Mouse (Mus musculus): ENCODE measurements around the gene Prrt1. TPM values are rescaled to one million over a fixed set of nuclear protein-coding genes. Genes with fewer than 3 reads are reported as not detected.

Gene Prrt1
- polyA plus RNA-seq, 1 experiment from 2014 or later: not detected

DNA sequence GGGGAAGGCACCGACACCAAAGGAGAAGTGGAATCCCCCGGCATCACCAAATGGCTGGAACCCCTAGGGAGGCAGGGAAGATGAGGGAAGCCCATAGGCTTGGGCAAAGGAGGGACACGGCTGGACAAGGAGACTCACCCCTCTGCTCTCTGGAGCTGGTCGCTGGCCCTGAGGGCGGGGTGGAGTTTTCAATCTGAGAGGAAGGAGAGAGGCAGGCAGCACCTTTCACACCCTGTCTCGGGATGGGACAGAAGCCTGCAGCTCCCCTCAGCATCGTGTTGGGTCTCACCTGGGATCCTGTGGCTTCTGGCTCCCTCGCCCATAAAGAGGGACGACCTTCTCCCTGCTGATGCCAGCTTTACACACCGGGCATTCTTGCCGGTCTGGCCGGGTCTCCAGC, 27.5 kb upstream of the Prrt1 start:
- H3K4me1 ChIP-seq (replicated peaks): peaks cover 70% of the 10 kb centered on the region
- peaks cover 20% of the 10 kb centered on the region for H3K36me3 ChIP-seq (replicated peaks)
- no peaks in the 10 kb centered on the region for H3K9me3 ChIP-seq (replicated peaks)
- no peak for ATAC-seq (ENCODE audit: insufficient read depth)
- H3K27ac ChIP-seq (replicated peaks): no peak overlapping the region
- no peaks in the 10 kb centered on the region for H3K27me3 ChIP-seq
- peak overlapping the region; percentile 89; the same call in 1 of the 2 replicates for H3K4me3 ChIP-seq (replicated peaks)
- 85% methylated on average over 12 of the region's 12 CpGs for WGBS (ENCODE audit: insufficient replicate concordance)
- H3K9ac ChIP-seq: 0 out of 2 replicates have a peak overlapping the region, but pooled peaks have one; percentile 85
- H3K4me2 ChIP-seq: peak overlapping the region; percentile 97

DNA sequence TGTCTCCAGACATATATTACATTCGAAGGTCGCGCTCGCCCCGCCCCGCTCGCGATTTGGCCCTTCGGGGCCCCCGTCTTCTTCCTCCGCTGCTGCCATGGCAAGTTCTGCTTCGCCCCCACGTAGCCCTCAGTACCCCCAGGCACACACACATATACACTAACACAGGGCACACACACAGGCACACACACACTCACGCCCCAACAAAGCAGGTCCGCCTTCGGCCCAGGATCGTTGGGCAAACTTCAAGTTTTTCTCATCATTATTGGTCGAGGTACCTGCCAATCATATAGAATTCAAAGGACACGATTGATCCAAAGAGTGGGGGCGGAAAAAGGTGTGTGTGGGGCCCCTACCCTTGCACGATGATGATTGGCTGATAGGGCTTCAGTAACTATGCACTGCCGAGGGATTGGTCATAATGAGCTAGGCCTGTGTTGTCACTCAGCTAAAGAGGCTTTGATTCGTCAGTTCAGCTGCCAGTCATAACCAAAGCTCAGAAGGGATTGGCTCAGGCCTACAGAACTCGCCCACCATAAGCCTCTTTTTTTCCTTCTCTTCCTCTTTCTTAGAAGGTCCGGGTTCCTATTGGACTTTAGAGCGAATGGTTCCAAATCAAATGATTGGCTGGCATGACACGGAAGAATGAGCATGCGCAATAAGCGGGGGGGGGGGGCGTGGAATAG, 25.8 kb upstream of the Prrt1 start, which contains the start of gene Rnf5:
Gene Rnf5, minus strand, starts transcription at position 316 of the 686 bp plus-strand sequence.
- peaks cover 23% of the 10 kb centered on the region for H3K36me3 ChIP-seq (replicated peaks)
- WGBS (ENCODE audit: insufficient replicate concordance): under 1% methylated on average over 30 of the region's 30 CpGs
- peak; percentile 89 for ATAC-seq (ENCODE audit: insufficient read depth)
- no peaks in the 10 kb centered on the region for H3K9me3 ChIP-seq (replicated peaks)
- peak within 1 kb of the TSS; percentile 89 for H3K27ac ChIP-seq (replicated peaks)
- peak within 1 kb of the TSS; percentile 94 for H3K9ac ChIP-seq
- peak within 1 kb of the TSS; percentile 97 for H3K4me2 ChIP-seq
- peaks cover 71% of the 10 kb centered on the region for H3K4me1 ChIP-seq (replicated peaks)
- H3K4me3 ChIP-seq (replicated peaks): peak within 1 kb of the TSS; percentile 89
- H3K27me3 ChIP-seq: no peaks in the 10 kb centered on the region

DNA sequence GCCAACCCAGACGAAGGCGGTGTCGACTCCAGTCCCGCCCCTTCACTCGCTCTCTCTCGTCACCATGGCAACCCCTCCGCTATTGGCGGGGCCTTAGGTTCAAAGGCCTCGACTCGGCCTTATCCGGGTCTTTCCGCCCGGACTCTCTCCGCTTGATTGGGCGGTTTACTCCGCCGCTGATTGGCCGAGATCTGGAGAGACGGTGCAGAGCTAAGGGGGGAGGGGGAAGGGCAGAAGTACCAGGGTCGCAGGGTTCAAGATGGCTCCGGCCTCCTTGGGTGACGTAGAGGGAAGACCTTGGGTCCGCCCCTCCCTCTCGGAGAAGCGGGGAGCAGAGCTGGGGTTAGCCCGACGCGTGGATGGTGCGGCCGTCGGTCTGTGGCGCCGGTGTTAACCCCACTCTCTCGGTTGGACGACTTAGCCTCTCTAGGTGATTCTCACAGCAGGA, 25.2 kb upstream of the Prrt1 start, which contains the start of gene Agpat1:
Gene Agpat1, plus strand, starts transcription at position 202 of the 448 bp plus-strand sequence.
- WGBS (ENCODE audit: insufficient replicate concordance): 0% methylated on average over 35 of the region's 35 CpGs
- Histone ChIP-seq H3K27me3 (no peaks in the 10 kb centered on the region), H3K4me2 (peak within 1 kb of the TSS; percentile 97), H3K27ac (replicated peaks) (peak within 1 kb of the TSS; percentile 89), H3K9me3 (replicated peaks) (no peaks in the 10 kb centered on the region), H3K4me1 (replicated peaks) (peaks cover 73% of the 10 kb centered on the region), H3K36me3 (replicated peaks) (peaks cover 23% of the 10 kb centered on the region), H3K9ac (peak within 1 kb of the TSS; percentile 94), H3K4me3 (replicated peaks) (peak within 1 kb of the TSS; percentile 89)
- ATAC-seq (ENCODE audit: insufficient read depth): peak; percentile 79

DNA sequence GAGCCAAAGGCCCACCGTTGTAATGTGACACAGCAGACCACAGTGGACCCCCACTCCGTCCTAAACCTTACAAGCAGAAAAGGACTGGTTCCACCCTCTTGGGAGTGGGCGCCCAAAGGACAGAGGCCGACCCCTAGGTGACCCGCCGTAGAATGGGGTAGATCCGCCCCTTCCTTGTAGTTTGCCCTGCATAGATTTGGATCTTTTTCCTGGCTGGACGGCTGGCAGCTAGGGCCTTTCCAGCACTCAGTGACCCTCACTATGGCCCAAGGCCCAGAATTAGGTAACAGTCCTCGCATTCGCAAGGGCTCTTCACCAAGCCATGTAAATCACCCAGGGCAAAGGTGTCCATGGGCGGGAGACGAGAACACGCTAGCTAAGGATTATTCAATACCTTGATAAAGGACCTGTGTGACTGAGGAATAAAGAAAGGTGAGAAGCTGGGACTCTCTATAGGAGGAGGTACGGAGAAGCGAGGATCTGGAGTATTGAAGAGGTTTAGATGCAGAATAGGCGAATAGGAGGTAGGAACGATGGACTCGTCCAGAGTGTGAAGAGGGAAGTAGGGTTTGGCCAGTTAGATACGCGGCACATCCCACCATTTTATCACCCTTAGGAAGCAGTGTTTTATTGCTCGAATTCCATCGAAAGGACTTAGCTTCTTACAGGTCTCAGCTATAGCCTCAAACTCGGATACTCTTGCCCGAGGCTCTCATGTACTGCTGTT, 24.7 kb upstream of the Prrt1 start:
- H3K9ac ChIP-seq: peak overlapping the region; percentile 94
- peak overlapping the region; percentile 89 for H3K4me3 ChIP-seq (replicated peaks)
- H3K36me3 ChIP-seq (replicated peaks): peaks cover 23% of the 10 kb centered on the region
- H3K4me2 ChIP-seq: peak overlapping the region; percentile 97
- ATAC-seq (ENCODE audit: insufficient read depth): no peak
- H3K27ac ChIP-seq (replicated peaks): peak overlapping the region; percentile 89
- no peaks in the 10 kb centered on the region for H3K27me3 ChIP-seq
- no peaks in the 10 kb centered on the region for H3K9me3 ChIP-seq (replicated peaks)
- WGBS (ENCODE audit: insufficient replicate concordance): 10% methylated on average over 24 of the region's 24 CpGs
- H3K4me1 ChIP-seq (replicated peaks): peaks cover 69% of the 10 kb centered on the region

DNA sequence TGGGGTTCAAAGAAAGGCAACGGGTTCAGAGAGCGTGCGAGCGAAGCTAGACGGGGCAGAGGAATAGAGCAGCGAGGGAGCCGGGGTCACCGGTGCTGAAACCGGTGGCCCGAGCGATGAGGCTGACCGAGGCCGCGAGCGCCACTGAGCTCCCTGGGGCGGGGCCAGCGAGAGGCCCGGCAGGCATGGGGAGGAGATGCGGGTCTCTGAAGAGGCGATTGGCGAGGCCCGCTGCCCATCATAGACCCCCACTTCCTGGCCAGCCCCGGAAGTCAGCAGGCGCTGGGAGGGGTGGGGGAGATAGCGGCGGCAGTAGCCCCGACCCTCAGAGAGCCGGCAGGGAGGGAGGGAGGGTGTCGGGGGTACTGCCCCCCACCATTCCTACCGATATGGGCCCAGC, 23.7 kb upstream of the Prrt1 start:
- under 1% methylated on average over 30 of the region's 30 CpGs for WGBS (ENCODE audit: insufficient replicate concordance)
- peaks cover 21% of the 10 kb centered on the region for H3K36me3 ChIP-seq (replicated peaks)
- peaks cover 61% of the 10 kb centered on the region for H3K4me1 ChIP-seq (replicated peaks)
- H3K4me2 ChIP-seq: peak overlapping the region; percentile 97
- H3K27ac ChIP-seq (replicated peaks): peak overlapping the region; percentile 89
- peak; percentile 10 for ATAC-seq (ENCODE audit: insufficient read depth)
- H3K4me3 ChIP-seq (replicated peaks): peak overlapping the region; percentile 89
- peak overlapping the region; percentile 94 for H3K9ac ChIP-seq
- H3K9me3 ChIP-seq (replicated peaks): no peaks in the 10 kb centered on the region
- H3K27me3 ChIP-seq: no peaks in the 10 kb centered on the region

DNA sequence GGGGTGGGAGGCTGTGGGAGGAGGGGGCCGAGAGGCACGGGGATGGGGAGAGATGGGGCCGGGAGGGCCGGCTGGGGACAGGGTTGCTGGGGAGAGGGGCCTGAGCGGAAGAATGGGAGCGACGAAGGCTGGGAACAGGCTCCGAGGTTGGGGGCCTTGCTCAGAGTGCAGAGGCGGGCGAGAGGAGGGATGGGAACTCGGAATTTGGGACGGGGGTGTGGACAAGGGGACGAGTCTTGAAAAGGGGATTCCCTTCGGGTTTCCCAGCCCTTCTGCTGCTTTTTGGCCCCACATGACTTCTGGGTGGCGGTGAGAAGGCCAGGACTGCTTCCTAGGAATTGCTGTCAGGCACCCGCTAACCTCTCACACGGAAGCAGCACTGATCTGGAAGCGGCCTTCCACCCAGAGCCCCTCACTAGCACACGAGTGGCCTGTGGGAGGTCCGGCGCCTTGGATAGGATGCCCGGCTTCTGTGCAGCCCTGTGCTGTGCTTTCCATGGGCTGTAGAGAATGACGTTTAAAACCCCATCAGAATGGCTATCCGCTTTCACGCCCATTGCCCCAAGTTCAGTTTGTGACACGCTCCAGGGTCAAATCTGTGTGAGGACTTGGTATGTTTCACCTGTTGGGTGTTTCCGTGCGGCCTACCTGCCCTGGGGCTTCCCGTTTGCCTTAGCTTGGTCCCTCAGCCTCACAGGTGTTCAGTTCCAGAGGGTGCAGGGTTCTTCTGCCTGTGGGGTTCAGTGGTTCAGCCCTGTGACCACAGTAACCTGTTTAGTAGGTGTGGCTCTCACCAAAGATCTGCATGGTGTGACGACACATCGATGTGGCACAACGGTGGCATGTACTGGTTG, 22.9 kb upstream of the Prrt1 start:
- ATAC-seq (ENCODE audit: insufficient read depth): no peak
- H3K9me3 ChIP-seq (replicated peaks): no peaks in the 10 kb centered on the region
- peak overlapping the region; percentile 97 for H3K4me2 ChIP-seq
- WGBS (ENCODE audit: insufficient replicate concordance): 10% methylated on average over 32 of the region's 32 CpGs
- H3K9ac ChIP-seq: peak overlapping the region; percentile 94
- no peaks in the 10 kb centered on the region for H3K27me3 ChIP-seq
- H3K36me3 ChIP-seq (replicated peaks): peaks cover 23% of the 10 kb centered on the region
- H3K4me1 ChIP-seq (replicated peaks): peaks cover 61% of the 10 kb centered on the region
- peak overlapping the region; percentile 89 for H3K27ac ChIP-seq (replicated peaks)
- H3K4me3 ChIP-seq (replicated peaks): peak overlapping the region; percentile 89

DNA sequence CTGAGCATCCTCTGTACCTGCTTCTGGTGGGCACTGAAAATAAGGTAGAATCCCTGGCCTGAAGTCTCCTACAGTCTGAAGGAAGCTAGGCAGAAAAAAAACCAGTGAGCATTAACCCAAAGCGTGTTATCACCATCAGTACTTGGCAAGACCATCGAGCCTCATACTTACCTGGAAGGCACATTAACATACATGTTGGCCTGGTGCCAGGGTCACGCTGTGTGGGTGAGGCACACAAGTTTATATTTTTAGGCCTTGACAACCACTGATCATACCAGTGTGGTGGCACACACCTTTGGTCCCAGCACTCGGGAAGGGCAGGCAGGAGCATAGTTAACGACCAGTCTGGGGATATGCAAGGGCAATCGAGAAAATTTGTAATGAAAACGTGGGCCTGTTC, 21.3 kb upstream of the Prrt1 start:
- no peak overlapping the region for H3K4me3 ChIP-seq (replicated peaks)
- H3K9ac ChIP-seq: no peak overlapping the region
- H3K9me3 ChIP-seq (replicated peaks): no peaks in the 10 kb centered on the region
- 0 out of 2 replicates have a peak overlapping the region, but pooled peaks have one; percentile 19 for H3K27ac ChIP-seq (replicated peaks)
- 72% methylated on average over 7 of the region's 7 CpGs for WGBS (ENCODE audit: insufficient replicate concordance)
- H3K27me3 ChIP-seq: no peaks in the 10 kb centered on the region
- no peak for ATAC-seq (ENCODE audit: insufficient read depth)
- H3K4me1 ChIP-seq (replicated peaks): peaks cover 58% of the 10 kb centered on the region
- H3K36me3 ChIP-seq (replicated peaks): peaks cover 33% of the 10 kb centered on the region
- H3K4me2 ChIP-seq: no peak overlapping the region

DNA sequence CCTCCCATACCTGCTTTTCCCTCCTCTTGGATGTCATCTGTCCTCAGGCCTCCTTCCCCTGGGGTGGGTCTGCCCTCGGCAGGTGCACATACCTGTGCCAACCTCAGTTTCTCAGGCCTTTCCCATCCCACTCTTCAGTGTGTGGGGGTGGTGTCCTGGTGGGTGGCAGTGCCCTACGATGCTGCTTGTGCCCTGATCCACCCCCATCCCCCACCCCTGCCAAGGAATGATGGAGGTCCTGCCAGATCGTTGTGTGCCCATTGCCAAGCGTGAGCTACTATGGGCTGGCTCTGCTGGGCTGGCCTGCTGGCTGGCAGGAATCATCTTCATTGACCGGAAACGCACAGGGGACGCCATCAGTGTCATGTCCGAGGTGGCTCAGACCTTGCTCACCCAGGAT, 18.3 kb upstream of the Prrt1 start:
- Histone ChIP-seq H3K9me3 (replicated peaks) (no peaks in the 10 kb centered on the region), H3K36me3 (replicated peaks) (peaks cover 41% of the 10 kb centered on the region), H3K27ac (replicated peaks) (no peak overlapping the region), H3K9ac (no peak overlapping the region), H3K4me1 (replicated peaks) (peaks cover 61% of the 10 kb centered on the region), H3K4me2 (no peak overlapping the region), H3K27me3 (no peaks in the 10 kb centered on the region), H3K4me3 (replicated peaks) (no peak overlapping the region)
- no peak for ATAC-seq (ENCODE audit: insufficient read depth)
- 84% methylated on average over 8 of the region's 8 CpGs for WGBS (ENCODE audit: insufficient replicate concordance)

DNA sequence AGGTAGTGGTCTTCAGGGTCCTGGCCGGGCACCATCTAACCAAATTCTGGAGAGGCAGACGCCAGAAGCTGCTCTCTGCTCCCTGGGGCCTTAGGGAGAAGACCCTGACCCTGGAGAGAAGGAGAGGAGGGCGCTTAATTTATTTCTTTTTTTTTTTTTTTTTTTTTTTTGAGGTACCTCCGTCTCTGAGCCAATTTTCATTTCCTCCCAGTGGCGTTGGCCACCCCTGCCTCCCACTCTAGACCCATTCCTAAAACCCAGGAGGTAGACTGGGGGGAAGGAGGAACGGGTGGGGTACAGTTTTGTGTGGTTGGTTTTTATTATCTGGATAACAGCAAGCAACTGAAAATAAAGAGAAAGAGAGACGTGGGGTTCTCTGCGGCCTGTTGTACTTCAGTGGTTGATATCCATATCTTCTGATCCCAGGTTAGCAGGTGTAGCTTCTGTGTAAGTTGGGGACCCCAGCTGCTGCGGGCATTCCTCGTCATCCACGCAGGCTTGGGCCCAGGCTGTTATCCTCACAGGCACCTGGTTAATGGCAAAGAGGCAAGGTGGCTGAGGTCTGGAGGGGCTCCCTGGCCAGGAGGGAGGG, 16.2 kb upstream of the Prrt1 start:
- Histone ChIP-seq H3K27me3 (no peaks in the 10 kb centered on the region), H3K4me3 (replicated peaks) (no peak overlapping the region), H3K9ac (no peak overlapping the region), H3K27ac (replicated peaks) (peak overlapping the region; percentile 70), H3K4me2 (no peak overlapping the region), H3K36me3 (replicated peaks) (peaks cover 50% of the 10 kb centered on the region), H3K4me1 (replicated peaks) (peaks cover 40% of the 10 kb centered on the region), H3K9me3 (replicated peaks) (no peaks in the 10 kb centered on the region)
- WGBS (ENCODE audit: insufficient replicate concordance): 36% methylated on average over 11 of the region's 11 CpGs
- peak; percentile 62 for ATAC-seq (ENCODE audit: insufficient read depth)

DNA sequence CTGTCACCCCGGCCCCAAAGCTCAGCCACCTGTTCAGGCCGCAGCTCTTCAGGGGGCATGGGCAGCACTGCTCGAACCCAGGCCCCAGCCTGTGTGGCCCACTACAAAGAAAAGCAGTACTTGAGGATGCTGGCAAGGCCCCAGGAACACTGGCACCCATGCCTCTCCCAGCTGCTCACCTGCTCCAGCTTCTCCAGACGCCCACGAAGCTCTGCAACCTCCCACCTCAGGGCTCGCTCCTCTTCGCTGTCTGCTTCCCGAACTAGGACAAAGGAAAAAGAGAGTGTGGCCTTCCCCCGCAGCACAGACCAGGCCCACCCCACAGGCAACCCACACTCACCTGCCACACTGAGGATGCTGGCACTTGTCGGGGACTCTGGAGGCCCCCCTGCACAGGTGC, 15.5 kb upstream of the Prrt1 start:
- WGBS (ENCODE audit: insufficient replicate concordance): 75% methylated on average over 10 of the region's 10 CpGs

More for the DNA sequence above, 15.5 kb upstream of the Prrt1 start:
- Histone ChIP-seq H3K9ac (no peak overlapping the region), H3K9me3 (replicated peaks) (no peaks in the 10 kb centered on the region), H3K36me3 (replicated peaks) (peaks cover 50% of the 10 kb centered on the region), H3K27me3 (no peaks in the 10 kb centered on the region), H3K4me2 (no peak overlapping the region), H3K27ac (replicated peaks) (peak overlapping the region; percentile 70), H3K4me3 (replicated peaks) (no peak overlapping the region), H3K4me1 (replicated peaks) (peaks cover 33% of the 10 kb centered on the region)
- ATAC-seq (ENCODE audit: insufficient read depth): no peak

All from liver, embryonic 15.5 days (tissue).